Mouse (Mus musculus) liver, adult 2 months (tissue): ENCODE measurements around the gene Atrn.

Source experiments
- CTCF ChIP-seq: fragments of 200-500 bp; IDR thresholded peaks from 2 replicates; pipeline ENCODE4 v1.5.1; 2011; ENCODE audit warnings: low read depth, low read length, control low read depth
- POLR2A ChIP-seq: fragments of 200-500 bp; IDR thresholded peaks from 2 replicates; pipeline ENCODE4 v1.6.1; 2011; ENCODE audit warnings: low read length, control low read depth; ENCODE audit not compliant: insufficient read depth; ENCODE audit errors: extremely low read depth

DNA sequence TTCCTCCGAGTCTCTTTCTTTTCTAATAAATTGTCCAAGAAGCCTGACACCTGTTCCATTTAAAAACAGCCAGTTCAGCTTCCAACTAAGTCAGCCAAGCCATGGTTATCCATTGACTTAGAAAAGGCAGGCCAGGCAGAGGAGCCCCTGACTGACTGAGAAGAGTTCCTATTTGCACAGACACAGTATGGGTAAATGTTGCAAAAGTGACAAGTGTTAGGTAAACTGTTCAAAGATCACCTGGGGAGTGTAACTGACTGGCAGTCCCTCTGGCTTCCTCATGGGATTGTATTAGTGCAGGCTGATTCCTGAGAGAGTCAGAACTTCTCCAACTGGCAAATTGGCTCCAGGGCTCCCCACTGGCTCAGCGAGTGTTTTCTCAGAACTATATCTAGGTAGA is 8.4 kb upstream of the Atrn start:
- no peak for TF ChIP-seq CTCF
- no peak for TF ChIP-seq POLR2A
